Mouse (Mus musculus) spleen, adult 10 weeks (tissue): ENCODE results near the gene Cpn2. TPM values are rescaled to one million over a fixed set of nuclear protein-coding genes. Genes with fewer than 3 reads are reported as not detected.

ENCODE experiments used
- polyA plus RNA-seq: library from polyadenylated mRNA; stranded (reverse); fragments of 350-450 nt; fragmentation: Illumina TruSeq; extraction: RNeasy Lipid Tissue Mini Kit (QIAGEN cat#74804); gene quantifications from one replicate; pipeline ENCODE4 v1.2.3, GENCODE M21; 2015; ENCODE audit warnings: low replicate concordance; ENCODE audit not compliant: insufficient read depth

Gene Cpn2
- polyA plus RNA-seq, result not detected

DNA sequence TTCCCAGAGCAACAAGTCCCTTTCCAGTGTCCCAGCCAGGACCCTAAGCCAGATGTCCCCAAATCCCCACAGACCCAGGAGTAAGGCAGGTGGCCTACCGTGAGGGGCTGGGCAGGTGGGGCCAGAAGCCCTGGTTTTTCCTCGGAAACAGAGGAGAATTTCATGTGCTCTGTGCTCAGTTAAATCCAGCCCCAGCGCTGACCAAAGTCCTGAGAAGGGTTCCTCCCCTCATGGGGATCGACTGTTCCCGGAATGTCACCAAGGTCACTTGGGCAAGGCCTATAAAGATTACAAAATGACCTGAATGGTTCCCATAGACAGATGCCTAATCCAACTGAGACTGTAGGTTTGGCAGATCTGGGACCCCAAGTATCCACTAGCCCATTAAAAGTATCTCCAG, at the start of gene Cpn2:
TSS of gene Cpn2 (minus strand) at position 141 of the 400 bp plus-strand sequence.

DNA sequence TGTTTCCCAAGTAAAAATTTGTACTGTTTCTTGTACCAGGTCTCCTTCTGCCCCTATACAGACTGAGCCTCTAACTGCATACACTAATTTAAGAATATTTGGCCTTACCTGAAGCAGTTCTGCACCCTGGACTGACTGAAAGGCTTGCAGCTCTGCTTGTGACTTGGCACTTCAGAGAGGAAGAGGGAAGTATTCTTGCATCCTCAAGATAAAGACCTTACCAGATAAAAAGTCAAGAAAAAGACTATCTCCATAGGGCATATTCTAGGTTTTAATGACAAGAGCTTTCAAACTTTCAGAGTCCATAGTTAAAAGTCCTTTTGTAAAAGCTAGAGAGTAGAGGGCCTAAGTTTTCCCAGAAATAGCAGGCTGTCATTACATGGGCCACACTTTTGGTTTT, 43.3 kb upstream of the Cpn2 start, which contains the start of gene Gp5:
TSS of gene Gp5 (minus strand) at position 133 of the 400 bp plus-strand sequence.

DNA sequence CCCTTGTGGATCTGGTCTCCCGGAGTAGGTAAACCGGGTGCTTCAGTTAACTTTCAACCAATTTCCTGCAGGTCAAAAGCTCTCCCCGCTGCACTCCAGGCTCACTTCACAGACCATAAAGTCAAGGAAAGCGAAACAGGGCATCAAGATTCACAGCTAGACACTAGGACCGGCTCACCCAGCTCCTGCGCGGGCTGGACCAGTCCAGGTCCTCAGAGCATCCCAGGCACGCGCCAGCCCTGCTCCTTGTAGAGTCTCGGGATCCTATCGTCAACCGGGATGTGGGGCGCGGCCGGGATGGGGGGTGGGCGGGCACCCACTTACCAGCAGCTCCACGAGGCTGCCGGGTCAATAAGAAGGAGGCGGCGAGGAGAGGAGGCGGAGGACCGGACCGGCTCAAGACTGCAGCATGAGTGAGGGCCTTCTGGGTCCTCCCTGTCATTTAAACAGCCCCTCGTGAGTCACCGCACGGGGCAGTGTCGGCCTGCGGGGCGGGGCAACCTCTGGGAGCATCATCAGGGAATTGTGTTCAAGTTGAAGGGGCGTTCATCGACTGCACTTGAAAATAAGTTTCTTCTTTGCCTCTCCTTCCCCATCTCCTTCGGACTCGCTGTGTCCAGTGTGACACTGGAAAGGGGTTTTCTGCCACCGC, 15.7 kb upstream of the Cpn2 start, which contains the start of gene Lrrc15:
TSS of gene Lrrc15 (minus strand) at position 413 of the 652 bp plus-strand sequence.

Other genes with a start within 250 kb of the Cpn2 start
- 32.4 TPM for gene Hes1, start 203.1 kb downstream of the Cpn2 start, polyA plus RNA-seq
- gene Lrrc15, start 15.8 kb upstream of the Cpn2 start, polyA plus RNA-seq, result 0.07 TPM
- gene Gp5, start 43.3 kb upstream of the Cpn2 start, polyA plus RNA-seq, result 2.5 TPM
- gene Atp13a3, start 138.5 kb upstream of the Cpn2 start, polyA plus RNA-seq, result 60.7 TPM